Mouse (Mus musculus) liver, postnatal 0 days (tissue): ENCODE data around the gene Kcnip2.

Experiments
- CTCF ChIP-seq: sonication (generic); IDR thresholded peaks from 2 replicates; pipeline ENCODE4 v1.5.1; 2016; ENCODE audit warnings: antibody characterized with exemption, low read depth
- EP300 ChIP-seq: IDR thresholded peaks from 2 replicates; pipeline ENCODE4 v1.6.1; 2016; ENCODE audit warnings: antibody characterized with exemption, low read depth, mild to moderate bottlenecking

GRCm38 (mm10) chr19:45855284-45855920 is 39.5 kb upstream of the Kcnip2 start:
- TF ChIP-seq CTCF (no peak), EP300 (no peak)
